Mouse (Mus musculus) ES-Bruce4 (cell line): ENCODE data around the gene Olfr1423. TPM values are rescaled to one million over a fixed set of nuclear protein-coding genes. Genes with fewer than 3 reads are reported as not detected.
"Not testable (repeated sequence)": the region's sequence is repeated elsewhere in the genome, so short reads cannot be mapped to it uniquely, and the experiment has no call there.

ENCODE experiments used
- H3K27ac ChIP-seq: 2 replicates; pipeline ENCODE4 v1.5.1; 2012; ENCODE audit warnings: low read length, inconsistent platforms; ENCODE audit not compliant: insufficient read depth
- H3K27me3 ChIP-seq: 2 replicates; pipeline ENCODE4 v1.6.1; 2012; ENCODE audit warnings: mild to moderate bottlenecking, low read length, inconsistent platforms; ENCODE audit not compliant: control insufficient read depth, poor library complexity, insufficient read depth, severe bottlenecking
- H3K36me3 ChIP-seq: 2 replicates; pipeline ENCODE4 v1.6.1; 2012; ENCODE audit warnings: inconsistent platforms, mild to moderate bottlenecking, low read length, moderate library complexity; ENCODE audit not compliant: control insufficient read depth, poor library complexity, insufficient read depth, severe bottlenecking
- H3K4me1 ChIP-seq: one replicate; pipeline ENCODE4 v1.8.1; 2011; ENCODE audit warnings: low read length; ENCODE audit not compliant: control insufficient read depth, insufficient read depth
- H3K4me3 ChIP-seq: 2 replicates; pipeline ENCODE4 v1.5.1; 2011; ENCODE audit warnings: low read depth, mild to moderate bottlenecking, low read length
- H3K9ac ChIP-seq: 2 replicates; pipeline ENCODE4 v1.6.1; 2012; ENCODE audit warnings: low read depth, mild to moderate bottlenecking, inconsistent platforms; ENCODE audit not compliant: poor library complexity, severe bottlenecking
- H3K9me3 ChIP-seq: replicated peaks from 2 replicates; pipeline ENCODE4 v1.6.1; 2012; ENCODE audit warnings: mild to moderate bottlenecking, low read length, inconsistent platforms; ENCODE audit not compliant: control insufficient read depth, poor library complexity, insufficient read depth, severe bottlenecking
- CTCF ChIP-seq: IDR thresholded peaks from one replicate; pipeline ENCODE4 v1.8.1; 2011; ENCODE audit warnings: low read depth, low read length
- EP300 ChIP-seq: IDR thresholded peaks from 2 replicates; pipeline ENCODE4 v1.6.1; 2011; ENCODE audit warnings: low read depth, low read length; ENCODE audit not compliant: insufficient read depth
- POLR2A ChIP-seq: IDR thresholded peaks from one replicate; pipeline ENCODE4 v1.8.1; 2011; ENCODE audit warnings: low read length; ENCODE audit not compliant: insufficient read depth
- polyA plus RNA-seq: library from polyadenylated mRNA; stranded (reverse); fragments of >200 nt; gene quantifications from 2 replicates; pipeline ENCODE4 v1.2.4, GENCODE M21; 2011; ENCODE audit warnings: low read depth; ENCODE audit not compliant: missing spikeins, insufficient read depth, insufficient read length

The Olfr1423 gene
- polyA plus RNA-seq, result 0.10 TPM in 1 of 2 replicates, not detected in the other

- H3K9me3 ChIP-seq, result no peaks in the 10 kb centered on the region
- no peaks in the 10 kb centered on the region for H3K27me3 ChIP-seq
- no peaks in the 10 kb centered on the region for H3K4me1 ChIP-seq
- H3K36me3 ChIP-seq, result no peaks in the 10 kb centered on the region
- H3K27ac ChIP-seq, result no peak within 1 kb of the TSS
- H3K4me3 ChIP-seq, result no peak within 1 kb of the TSS
- no peak for TF ChIP-seq POLR2A
- TF ChIP-seq CTCF, result no peak
- TF ChIP-seq EP300, result no peak
- H3K9ac ChIP-seq, result no peak within 1 kb of the TSS
Measured at GRCm38 (mm10) chr19:12041217-12041616, at the start of gene Olfr1423. Olfr1423 (minus strand) TSS chr19:12041317.

GRCm38 (mm10) chr19:12077631-12078030, 36.5 kb upstream of the Olfr1423 start, which contains the start of gene Olfr1425:
Olfr1425 (minus strand) TSS chr19:12077731.
- not testable (repeated sequence) for H3K4me1 ChIP-seq, H3K9me3 ChIP-seq, H3K4me3 ChIP-seq, H3K27ac ChIP-seq, H3K27me3 ChIP-seq, H3K9ac ChIP-seq, H3K36me3 ChIP-seq

- H3K27ac ChIP-seq, result peak overlapping the region; percentile 94
- H3K4me3 ChIP-seq, H3K36me3 ChIP-seq: not testable (repeated sequence)
Measured at GRCm38 (mm10) chr19:12069546-12069945, 28.4 kb upstream of the Olfr1423 start.

GRCm38 (mm10) chr19:12067806-12068205, 26.7 kb upstream of the Olfr1423 start:
- H3K4me3 ChIP-seq, H3K36me3 ChIP-seq, H3K4me1 ChIP-seq, H3K9ac ChIP-seq, H3K27me3 ChIP-seq: not testable (repeated sequence)
- peaks cover 25% of the 10 kb centered on the region for H3K9me3 ChIP-seq
- H3K27ac ChIP-seq, result peak overlapping the region; percentile 9; the same call in 1 of the 2 replicates

More at GRCm38 (mm10) chr19:12069546-12069945, 28.4 kb upstream of the Olfr1423 start:
- H3K9me3 ChIP-seq, result peaks cover 25% of the 10 kb centered on the region
- H3K27me3 ChIP-seq, H3K9ac ChIP-seq, H3K4me1 ChIP-seq: not testable (repeated sequence)

GRCm38 (mm10) chr19:12062582-12062981, 21.5 kb upstream of the Olfr1423 start, which contains the start of gene Olfr1424:
Olfr1424 (minus strand) TSS chr19:12062682.
- not testable (repeated sequence) for H3K4me3 ChIP-seq, H3K4me1 ChIP-seq, H3K27me3 ChIP-seq, H3K36me3 ChIP-seq, H3K9ac ChIP-seq, H3K9me3 ChIP-seq, H3K27ac ChIP-seq

GRCm38 (mm10) chr19:12043163-12043562, 2.0 kb upstream of the Olfr1423 start:
- no peaks in the 10 kb centered on the region for H3K4me1 ChIP-seq
- no peak overlapping the region for H3K9ac ChIP-seq
- no peaks in the 10 kb centered on the region for H3K36me3 ChIP-seq
- no peak overlapping the region for H3K27ac ChIP-seq
- no peak for TF ChIP-seq CTCF
- no peak overlapping the region for H3K4me3 ChIP-seq
- H3K27me3 ChIP-seq, result no peaks in the 10 kb centered on the region
- no peaks in the 10 kb centered on the region for H3K9me3 ChIP-seq

GRCm38 (mm10) chr19:12037727-12038126, 3.4 kb downstream of the Olfr1423 start:
- no peaks in the 10 kb centered on the region for H3K4me1 ChIP-seq
- H3K27ac ChIP-seq, result no peak overlapping the region
- no peaks in the 10 kb centered on the region for H3K27me3 ChIP-seq
- H3K4me3 ChIP-seq, result no peak overlapping the region
- no peak overlapping the region for H3K9ac ChIP-seq
- no peaks in the 10 kb centered on the region for H3K36me3 ChIP-seq
- TF ChIP-seq POLR2A (no peak), EP300 (no peak), CTCF (no peak)
- no peaks in the 10 kb centered on the region; the same call in 1 of the 2 replicates for H3K9me3 ChIP-seq
